21 mouse cellular contexts compared by ENCODE assay signal in the genomic region with DNA sequence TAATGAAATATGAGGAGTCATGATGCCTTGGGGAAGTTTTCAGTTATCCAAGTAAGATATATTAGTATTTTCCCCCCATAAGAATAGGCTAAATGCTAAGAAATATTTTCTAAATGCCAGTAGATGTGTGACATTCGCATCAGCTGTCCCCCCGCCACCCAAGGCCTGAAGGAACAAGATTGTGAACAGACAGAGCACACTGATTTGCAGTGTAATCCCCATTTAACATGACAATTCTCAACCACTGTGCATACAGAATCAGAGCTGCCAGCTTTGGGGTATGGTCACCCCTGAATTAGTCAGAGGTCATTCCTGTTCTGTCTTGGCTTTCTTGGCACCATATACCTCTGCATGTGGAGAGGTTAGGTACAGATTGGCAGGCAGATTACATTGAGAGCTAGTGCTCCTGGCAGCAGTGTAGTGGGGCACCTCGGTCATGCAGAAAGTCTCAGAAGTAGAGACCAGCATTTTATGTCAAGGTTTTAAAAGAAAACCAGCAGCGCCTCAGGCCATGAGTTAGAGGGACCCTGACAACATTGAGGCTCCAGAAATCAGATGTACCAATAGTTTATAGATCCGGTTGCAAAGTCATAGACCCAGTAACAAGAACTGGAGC. TPM values are rescaled to one million over a fixed set of nuclear protein-coding genes. Genes with fewer than 3 reads are reported as not detected.
"Had no signal": no experiment of that assay in that cellular context is flagged by ENCODE, and none has a peak within 500 bp of the region (broad histone marks: within the 10 kb centered on the region; RNA-seq: fewer than 3 reads in every experiment).

No protein-coding gene starts in this region.

- H3K27ac ChIP-seq: layer of hippocampus, adult 2 months; limb, embryonic 13.5 days; liver, embryonic 14.5 days; midbrain, embryonic 10.5 days; midbrain, embryonic 15.5 days; neural tube, embryonic 15.5 days had no signal

- H3K4me1 ChIP-seq: limb, embryonic 13.5 days; midbrain, embryonic 10.5 days; midbrain, embryonic 15.5 days; neural tube, embryonic 15.5 days had no signal

- H3K4me2 ChIP-seq: limb, embryonic 13.5 days; midbrain, embryonic 15.5 days; neural tube, embryonic 15.5 days had no signal

- DNase-seq: kidney, adult 18-20 months; kidney, postnatal 4 days; left cerebral cortex, postnatal 4 days; lung, adult 18-20 months; lung, postnatal 36 days; right cerebral cortex, adult 18-20 months; right cerebral cortex, postnatal 25 days; thymus, postnatal 36 days had no signal

- H3K27me3 ChIP-seq: limb, embryonic 13.5 days; midbrain, embryonic 15.5 days; neural tube, embryonic 15.5 days had no signal

- H3K9ac ChIP-seq: limb, embryonic 13.5 days; liver, embryonic 14.5 days; midbrain, embryonic 15.5 days; neural tube, embryonic 15.5 days had no signal

- H3K4me3 ChIP-seq: layer of hippocampus, adult 2 months; limb, embryonic 13.5 days; midbrain, embryonic 10.5 days; midbrain, embryonic 15.5 days; neural tube, embryonic 15.5 days had no signal

- H3K9me3 ChIP-seq: limb, embryonic 13.5 days; midbrain, embryonic 10.5 days; midbrain, embryonic 15.5 days; neural tube, embryonic 15.5 days had no signal

- ATAC-seq: lung, postnatal 0 days; midbrain, embryonic 15.5 days had no signal

RNA-seq across cellular contexts. Expression of gene Pifo, which starts 42.5 kb away (rescaled TPM):
- total RNA-seq: left cerebral cortex, adult 18-20 months; liver, adult 2 months; megakaryocyte, adult 5-6 weeks had no signal
- polyA plus RNA-seq: kidney, embryonic 14.5 days; limb, embryonic 13.5 days; liver, adult 2 months; liver, embryonic 14.5 days; small intestine, adult 2 months; stomach, embryonic 16.5 days had no signal
